Mouse (Mus musculus): Measurements from ENCODE around the gene Zfc3h1. TPM values are rescaled to one million over a fixed set of nuclear protein-coding genes. Genes with fewer than 3 reads are reported as not detected.

Gene Zfc3h1
- polyA plus RNA-seq, 1 experiment, result 46.8 TPM

DNA sequence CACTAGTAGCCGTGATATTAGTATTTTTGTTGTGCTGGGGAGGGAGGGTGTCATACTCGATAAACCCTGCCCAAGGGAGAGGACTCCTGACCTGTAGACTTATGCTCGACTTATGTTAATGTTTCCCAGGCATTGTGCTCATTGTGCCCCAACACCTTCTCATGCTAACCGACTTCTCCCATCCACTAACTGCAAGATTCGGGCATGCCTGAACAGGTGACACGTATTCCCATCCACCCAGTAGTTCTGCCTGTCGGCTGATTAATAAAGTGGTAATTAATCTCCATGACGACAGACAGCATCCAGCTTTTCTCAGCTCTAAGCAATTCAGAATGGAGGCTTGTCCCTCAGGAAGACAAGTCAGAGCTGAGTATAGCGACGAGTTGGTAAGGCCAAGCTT lies 35.7 kb upstream of the Zfc3h1 start:
- WGBS, result 98% methylated on average over 10 of the region's 10 CpGs
- Histone ChIP-seq H3K4me3 (ENCODE audit: control insufficient read depth, insufficient read depth, low read length) (no peak overlapping the region), H3K27me3 (ENCODE audit: control insufficient read depth, insufficient read depth, low read length) (no peaks in the 10 kb centered on the region), H3K36me3 (ENCODE audit: control insufficient read depth, insufficient read depth, low read length) (peaks cover 3% of the 10 kb centered on the region; the same call in 1 of the 2 replicates), H3K27ac (ENCODE audit: control insufficient read depth, insufficient read depth, low read length) (no peak overlapping the region), H3K4me1 (replicated peaks; ENCODE audit: control insufficient read depth, insufficient read depth, low read length) (no peaks in the 10 kb centered on the region)
- no peak for TF ChIP-seq POLR2A (IDR thresholded peaks at IDR 0.05; ENCODE audit: control insufficient read depth, extremely low read depth, insufficient read depth, low read length, poor library complexity)
- TF ChIP-seq CTCF (IDR thresholded peaks at IDR 0.05; ENCODE audit: borderline replicate concordance, control insufficient read depth, extremely low read depth, insufficient read depth, low read length, poor library complexity), result no peak
- no peak for DNase-seq

DNA sequence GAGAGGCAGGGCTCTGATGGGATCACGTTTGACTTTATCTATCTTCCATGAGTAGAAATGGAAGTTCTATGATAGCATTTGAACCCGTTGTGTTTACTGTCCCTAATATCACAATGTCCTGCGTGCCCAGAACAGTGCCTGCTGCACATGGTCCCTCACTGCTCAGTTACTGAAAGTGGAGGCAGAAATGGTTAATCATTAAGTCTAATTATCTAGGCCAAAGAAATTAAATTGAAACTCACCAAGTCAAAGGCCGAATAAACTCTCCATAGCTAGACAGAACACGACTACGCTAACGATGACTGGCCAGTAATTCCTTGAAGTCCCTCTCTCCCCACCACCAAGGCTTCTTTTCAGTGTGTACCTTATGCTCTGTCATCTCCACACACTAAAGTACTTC lies 35.2 kb upstream of the Zfc3h1 start:
- DNase-seq, result no peak
- H3K4me3 ChIP-seq (ENCODE audit: control insufficient read depth, insufficient read depth, low read length), result no peak overlapping the region
- no peak overlapping the region for H3K27ac ChIP-seq (ENCODE audit: control insufficient read depth, insufficient read depth, low read length)
- no peaks in the 10 kb centered on the region for H3K27me3 ChIP-seq (ENCODE audit: control insufficient read depth, insufficient read depth, low read length)
- WGBS, result 97% methylated on average over 7 of the region's 7 CpGs
- H3K36me3 ChIP-seq (ENCODE audit: control insufficient read depth, insufficient read depth, low read length), result peaks cover 3% of the 10 kb centered on the region; the same call in 1 of the 2 replicates
- no peak for TF ChIP-seq POLR2A (IDR thresholded peaks at IDR 0.05; ENCODE audit: control insufficient read depth, extremely low read depth, insufficient read depth, low read length, poor library complexity)
- no peak for TF ChIP-seq CTCF (IDR thresholded peaks at IDR 0.05; ENCODE audit: borderline replicate concordance, control insufficient read depth, extremely low read depth, insufficient read depth, low read length, poor library complexity)
- no peaks in the 10 kb centered on the region for H3K4me1 ChIP-seq (replicated peaks; ENCODE audit: control insufficient read depth, insufficient read depth, low read length)

DNA sequence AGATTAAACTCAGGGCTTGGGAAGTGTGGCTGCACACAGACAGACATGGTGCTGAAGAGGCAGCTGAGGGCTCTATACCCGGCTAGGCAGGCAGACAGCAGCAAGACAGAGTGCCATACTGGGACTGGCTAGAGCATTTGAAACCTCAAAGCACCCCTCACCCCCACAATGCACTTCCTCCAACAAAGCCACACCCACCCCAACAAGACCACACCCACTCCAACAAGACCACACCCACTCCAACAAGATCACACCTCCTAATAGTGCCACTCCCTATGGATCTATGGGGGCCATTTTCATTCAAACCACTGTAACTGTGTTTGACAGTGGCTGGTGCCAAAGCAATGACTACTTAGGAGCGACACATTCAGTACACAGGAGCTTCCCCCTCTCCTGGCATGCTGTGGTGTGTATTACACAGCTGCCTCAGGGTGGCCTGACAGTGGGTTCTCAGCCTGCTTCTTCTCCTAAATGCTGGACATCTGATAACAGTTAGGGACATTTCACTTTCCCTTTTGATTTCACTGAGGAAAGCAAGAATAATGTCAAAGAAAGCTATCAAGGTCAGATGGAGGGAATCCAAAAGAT lies 33.9 kb upstream of the Zfc3h1 start:
- H3K27ac ChIP-seq (ENCODE audit: control insufficient read depth, insufficient read depth, low read length), result no peak overlapping the region
- H3K4me3 ChIP-seq (ENCODE audit: control insufficient read depth, insufficient read depth, low read length), result no peak overlapping the region
- 85% methylated on average over 2 of the region's 2 CpGs for WGBS
- no peaks in the 10 kb centered on the region for H3K4me1 ChIP-seq (replicated peaks; ENCODE audit: control insufficient read depth, insufficient read depth, low read length)
- peaks cover under 1% of the 10 kb centered on the region; the same call in 1 of the 2 replicates for H3K36me3 ChIP-seq (ENCODE audit: control insufficient read depth, insufficient read depth, low read length)
- H3K27me3 ChIP-seq (ENCODE audit: control insufficient read depth, insufficient read depth, low read length), result no peaks in the 10 kb centered on the region
- DNase-seq, result no peak
- no peak for TF ChIP-seq POLR2A (IDR thresholded peaks at IDR 0.05; ENCODE audit: control insufficient read depth, extremely low read depth, insufficient read depth, low read length, poor library complexity)
- no peak for TF ChIP-seq CTCF (IDR thresholded peaks at IDR 0.05; ENCODE audit: borderline replicate concordance, control insufficient read depth, extremely low read depth, insufficient read depth, low read length, poor library complexity)

DNA sequence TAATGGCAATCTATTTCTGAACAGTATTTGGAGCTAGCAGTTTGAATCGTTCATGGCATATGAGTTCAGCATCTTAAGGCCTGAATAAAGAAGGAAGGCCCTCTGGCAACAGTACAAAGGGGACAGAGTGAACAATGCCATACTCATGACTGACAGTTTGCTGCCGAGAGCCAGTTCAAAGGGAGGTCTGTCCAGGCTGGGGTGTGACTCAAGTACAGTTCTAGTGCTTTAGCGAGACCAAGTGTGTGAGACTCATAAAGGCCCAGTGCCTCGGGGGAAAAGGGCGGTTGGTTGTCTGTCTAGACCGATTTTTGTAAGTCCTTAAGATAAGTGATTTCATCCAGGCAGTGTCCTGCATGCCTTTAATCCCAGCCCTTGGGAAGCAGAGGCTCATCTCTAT lies 30.2 kb upstream of the Zfc3h1 start:
- TF ChIP-seq CTCF (IDR thresholded peaks at IDR 0.05; ENCODE audit: borderline replicate concordance, control insufficient read depth, extremely low read depth, insufficient read depth, low read length, poor library complexity) (no peak), POLR2A (IDR thresholded peaks at IDR 0.05; ENCODE audit: control insufficient read depth, extremely low read depth, insufficient read depth, low read length, poor library complexity) (no peak)
- DNase-seq, result no peak
- Histone ChIP-seq H3K36me3 (ENCODE audit: control insufficient read depth, insufficient read depth, low read length) (peaks cover 7% of the 10 kb centered on the region; the same call in 1 of the 2 replicates), H3K4me1 (replicated peaks; ENCODE audit: control insufficient read depth, insufficient read depth, low read length) (no peaks in the 10 kb centered on the region), H3K27ac (ENCODE audit: control insufficient read depth, insufficient read depth, low read length) (no peak overlapping the region), H3K4me3 (ENCODE audit: control insufficient read depth, insufficient read depth, low read length) (no peak overlapping the region), H3K27me3 (ENCODE audit: control insufficient read depth, insufficient read depth, low read length) (no peaks in the 10 kb centered on the region)
- 94% methylated on average over 6 of the region's 6 CpGs for WGBS

DNA sequence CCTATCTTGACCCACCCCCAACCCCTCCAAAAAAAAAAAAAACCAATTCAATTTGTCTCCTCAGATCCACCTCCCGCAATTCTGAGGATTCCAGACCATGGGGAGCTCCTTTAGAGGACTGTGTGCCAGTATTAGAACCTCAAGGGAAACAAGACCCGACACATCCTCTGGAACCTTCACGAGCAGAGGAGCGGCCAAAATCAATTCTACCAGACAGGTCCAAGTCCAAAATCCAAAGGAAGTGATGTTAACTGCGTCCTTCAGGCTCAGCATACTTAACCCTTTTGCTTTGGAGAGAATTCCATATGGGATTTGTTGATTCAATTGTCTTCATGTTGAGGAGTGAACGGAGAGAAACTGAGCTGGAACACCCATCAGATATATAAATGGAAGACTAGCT lies 29.7 kb upstream of the Zfc3h1 start:
- TF ChIP-seq CTCF (IDR thresholded peaks at IDR 0.05; ENCODE audit: borderline replicate concordance, control insufficient read depth, extremely low read depth, insufficient read depth, low read length, poor library complexity) (no peak), POLR2A (IDR thresholded peaks at IDR 0.05; ENCODE audit: control insufficient read depth, extremely low read depth, insufficient read depth, low read length, poor library complexity) (no peak)
- WGBS, result 97% methylated on average over 6 of the region's 6 CpGs
- Histone ChIP-seq H3K36me3 (ENCODE audit: control insufficient read depth, insufficient read depth, low read length) (peaks cover 7% of the 10 kb centered on the region; the same call in 1 of the 2 replicates), H3K27ac (ENCODE audit: control insufficient read depth, insufficient read depth, low read length) (no peak overlapping the region), H3K4me3 (ENCODE audit: control insufficient read depth, insufficient read depth, low read length) (no peak overlapping the region), H3K27me3 (ENCODE audit: control insufficient read depth, insufficient read depth, low read length) (no peaks in the 10 kb centered on the region), H3K4me1 (replicated peaks; ENCODE audit: control insufficient read depth, insufficient read depth, low read length) (no peaks in the 10 kb centered on the region)
- DNase-seq, result no peak

DNA sequence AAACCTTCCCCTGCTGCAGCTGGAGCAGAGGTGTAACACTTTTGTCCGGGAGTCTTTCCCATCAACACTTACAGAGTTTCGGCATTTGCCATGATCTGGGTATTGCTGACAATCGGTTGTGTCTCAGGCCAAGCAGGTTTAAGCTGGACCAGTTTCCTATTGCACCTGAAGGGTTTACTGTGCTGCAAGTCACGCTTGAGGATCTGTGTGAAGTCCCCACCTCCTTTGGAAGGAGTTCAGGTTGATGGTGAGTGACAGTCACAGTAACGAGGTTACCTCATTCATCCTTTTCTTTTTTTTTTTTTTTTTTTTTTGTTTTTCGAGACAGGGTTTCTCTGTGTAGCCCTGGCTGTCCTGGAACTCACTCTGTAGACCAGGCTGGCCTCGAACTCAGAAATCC lies 28.7 kb upstream of the Zfc3h1 start:
- WGBS, result 97% methylated on average over 6 of the region's 7 CpGs
- no peak for DNase-seq
- H3K36me3 ChIP-seq (ENCODE audit: control insufficient read depth, insufficient read depth, low read length), result peaks cover 7% of the 10 kb centered on the region; the same call in 1 of the 2 replicates

More for the DNA sequence above, 28.7 kb upstream of the Zfc3h1 start:
- Histone ChIP-seq H3K4me3 (ENCODE audit: control insufficient read depth, insufficient read depth, low read length) (no peak overlapping the region), H3K4me1 (replicated peaks; ENCODE audit: control insufficient read depth, insufficient read depth, low read length) (peaks cover under 1% of the 10 kb centered on the region; the same call in 1 of the 2 replicates), H3K27ac (ENCODE audit: control insufficient read depth, insufficient read depth, low read length) (no peak overlapping the region), H3K27me3 (ENCODE audit: control insufficient read depth, insufficient read depth, low read length) (no peaks in the 10 kb centered on the region)
- TF ChIP-seq CTCF (IDR thresholded peaks at IDR 0.05; ENCODE audit: borderline replicate concordance, control insufficient read depth, extremely low read depth, insufficient read depth, low read length, poor library complexity), result no peak
- TF ChIP-seq POLR2A (IDR thresholded peaks at IDR 0.05; ENCODE audit: control insufficient read depth, extremely low read depth, insufficient read depth, low read length, poor library complexity), result no peak
